Mouse (Mus musculus) kidney, embryonic 14.5 days (tissue): Measurements from ENCODE around the gene Zfp825. TPM values are rescaled to one million over a fixed set of nuclear protein-coding genes. Genes with fewer than 3 reads are reported as not detected.
"Not testable (repeated sequence)": the region's sequence is repeated elsewhere in the genome, so short reads cannot be mapped to it uniquely, and the experiment has no call there.

Source experiments
- ATAC-seq: fragments of 200-750 bp; cut with Nextera tagmentation; 2 replicates; pipeline ENCODE4 v1.8.0; 2017; ENCODE audit warnings: moderate number of reproducible peaks, mild to moderate bottlenecking, moderate TSS enrichment, moderate library complexity; ENCODE audit not compliant: low FRiP score, low TSS enrichment
- H3K27ac ChIP-seq: fragments of 300-500 bp; sonication (generic); 2 replicates; pipeline ENCODE4 v1.5.1; 2014; ENCODE audit warnings: low read depth, mild to moderate bottlenecking, low read length, moderate library complexity, mixed read lengths
- H3K27me3 ChIP-seq: fragments of 300-500 bp; sonication (generic); 2 replicates; pipeline ENCODE4 v1.6.1; 2014; ENCODE audit warnings: mild to moderate bottlenecking, low read length; ENCODE audit not compliant: control insufficient read depth, insufficient read depth
- H3K36me3 ChIP-seq: fragments of 300-500 bp; sonication (generic); 2 replicates; pipeline ENCODE4 v1.6.1; 2014; ENCODE audit warnings: low read length, mixed read lengths; ENCODE audit not compliant: control insufficient read depth, insufficient read depth
- H3K4me1 ChIP-seq: fragments of 300-500 bp; sonication (generic); 2 replicates; pipeline ENCODE4 v1.6.1; 2014; ENCODE audit warnings: low read length, mixed read lengths; ENCODE audit not compliant: control insufficient read depth, insufficient read depth
- H3K4me2 ChIP-seq: fragments of 300-500 bp; sonication (generic); replicated peaks from 2 replicates; pipeline ENCODE4 v1.6.1; 2014; ENCODE audit warnings: low read depth, mild to moderate bottlenecking, low read length
- H3K4me3 ChIP-seq: fragments of 300-500 bp; sonication (generic); 2 replicates; pipeline ENCODE4 v1.5.1; 2014; ENCODE audit warnings: mild to moderate bottlenecking, low read length
- H3K9ac ChIP-seq: fragments of 300-500 bp; sonication (generic); 2 replicates; pipeline ENCODE4 v1.6.1; 2014; ENCODE audit warnings: low read depth, mild to moderate bottlenecking, low read length, moderate library complexity
- H3K9me3 ChIP-seq: fragments of 300-500 bp; sonication (generic); 2 replicates; pipeline ENCODE4 v1.6.1; 2016; ENCODE audit warnings: low read length; ENCODE audit not compliant: control insufficient read depth
- WGBS: fragments of 180-500 bp; shearing (Covaris S2); extraction: QIAGEN DNeasy Blood & Tissue Kit; methylation state at CpG from one replicate; pipeline ENCODE4 v1.1.7; 2014; 5-methylcytosine and 5-hydroxymethylcytosine counted together
- polyA plus RNA-seq: library from polyadenylated mRNA; unstranded; fragments of >200 nt; fragmentation: Nextera tagmentation; extraction: Ambion mirVana; gene quantifications from 2 replicates; pipeline ENCODE4 v1.2.1, GENCODE M21; 2014

Gene Zfp825
- polyA plus RNA-seq, 1 experiment from 2014 or later = 27.3 TPM

DNA sequence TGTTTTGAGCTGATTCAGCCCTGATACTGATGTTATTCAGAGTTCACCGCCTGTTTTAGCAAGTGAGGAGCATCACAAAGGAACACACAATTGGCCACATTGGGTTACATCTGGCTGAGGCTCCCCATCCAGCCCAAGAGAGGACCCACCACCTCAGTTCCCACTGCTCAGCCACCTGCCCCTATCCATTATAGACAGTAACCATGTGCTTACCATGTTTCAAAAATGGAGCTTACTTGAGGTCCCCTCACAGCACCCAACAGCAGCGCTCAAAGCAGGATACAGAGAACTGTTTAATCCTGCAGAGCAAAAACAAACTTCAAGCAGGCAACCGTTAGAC lies 28.3 kb upstream of the Zfp825 start:
- not testable (repeated sequence) for H3K9me3 ChIP-seq, H3K4me1 ChIP-seq, H3K27ac ChIP-seq, ATAC-seq, H3K36me3 ChIP-seq, H3K27me3 ChIP-seq
- WGBS = 2% methylated on average over 3 of the region's 3 CpGs
- Histone ChIP-seq H3K9ac (peak overlapping the region; percentile 44; the same call in 1 of the 2 replicates), H3K4me2 (peak overlapping the region; percentile 60), H3K4me3 (peak overlapping the region; percentile 52)

DNA sequence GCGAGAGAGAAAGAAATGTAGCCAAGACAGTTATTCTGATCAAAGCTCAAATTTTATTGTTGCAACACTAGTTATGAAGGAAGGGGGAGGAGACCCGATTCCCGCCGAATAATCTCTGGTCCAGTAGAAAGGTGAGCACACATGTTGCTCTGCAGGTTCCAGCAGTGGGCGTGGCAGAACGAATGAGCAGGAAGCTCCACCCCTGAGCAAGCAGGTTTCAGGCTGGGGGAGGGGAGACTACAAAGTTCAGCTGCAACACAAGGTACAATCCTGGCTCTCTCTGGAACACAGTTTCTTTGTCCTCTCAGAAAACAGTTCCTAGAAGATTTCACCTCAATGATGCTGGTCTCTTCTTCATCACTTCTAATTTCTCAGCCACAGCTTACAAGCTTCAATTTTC lies 14.2 kb upstream of the Zfp825 start:
- H3K4me2 ChIP-seq, H3K4me3 ChIP-seq, H3K4me1 ChIP-seq, H3K36me3 ChIP-seq, H3K9me3 ChIP-seq, ATAC-seq, H3K27me3 ChIP-seq, H3K27ac ChIP-seq, H3K9ac ChIP-seq: not testable (repeated sequence)
- 89% methylated on average over 6 of the region's 6 CpGs for WGBS

DNA sequence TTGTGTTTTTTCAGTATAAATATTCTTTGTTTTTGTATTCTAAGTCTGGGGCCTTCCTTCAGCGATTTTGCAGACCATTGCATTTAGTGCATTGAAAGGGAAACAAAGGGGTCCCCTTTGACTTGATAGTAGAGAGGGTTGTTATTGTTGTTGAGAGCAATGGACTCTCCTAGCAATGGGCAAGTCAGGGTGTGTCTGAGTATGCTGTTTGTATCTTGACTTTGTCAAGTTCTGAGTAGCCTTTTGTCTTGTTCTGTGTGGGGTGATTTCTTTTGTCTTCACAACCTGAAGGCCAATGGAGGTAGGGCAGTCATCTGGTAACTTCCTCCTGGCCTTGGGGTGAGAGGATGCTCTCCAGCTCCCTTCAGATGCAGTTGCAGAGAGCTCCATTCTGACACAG lies 9.1 kb upstream of the Zfp825 start:
- H3K27ac ChIP-seq, H3K4me3 ChIP-seq, H3K4me2 ChIP-seq, ATAC-seq, H3K36me3 ChIP-seq, H3K27me3 ChIP-seq, H3K9me3 ChIP-seq, H3K9ac ChIP-seq, H3K4me1 ChIP-seq: not testable (repeated sequence)
- 73% methylated on average over 1 of the region's 1 CpGs for WGBS

- H3K27ac ChIP-seq, H3K4me2 ChIP-seq, H3K27me3 ChIP-seq, H3K4me1 ChIP-seq, H3K9ac ChIP-seq, ATAC-seq, H3K36me3 ChIP-seq, H3K9me3 ChIP-seq, H3K4me3 ChIP-seq: not testable (repeated sequence)
- 42% methylated on average over 1 of the region's 1 CpGs for WGBS
Observed at GRCm38 (mm10) chr13:74499696-74500095, 5.9 kb upstream of the Zfp825 start.

GRCm38 (mm10) chr13:74484326-74484725 lies 9.5 kb downstream of the Zfp825 start:
- not testable (repeated sequence) for ATAC-seq, H3K4me2 ChIP-seq, H3K27ac ChIP-seq, H3K4me3 ChIP-seq, H3K9me3 ChIP-seq, H3K4me1 ChIP-seq, H3K27me3 ChIP-seq, H3K9ac ChIP-seq, H3K36me3 ChIP-seq
- WGBS = 94% methylated on average over 3 of the region's 3 CpGs

DNA sequence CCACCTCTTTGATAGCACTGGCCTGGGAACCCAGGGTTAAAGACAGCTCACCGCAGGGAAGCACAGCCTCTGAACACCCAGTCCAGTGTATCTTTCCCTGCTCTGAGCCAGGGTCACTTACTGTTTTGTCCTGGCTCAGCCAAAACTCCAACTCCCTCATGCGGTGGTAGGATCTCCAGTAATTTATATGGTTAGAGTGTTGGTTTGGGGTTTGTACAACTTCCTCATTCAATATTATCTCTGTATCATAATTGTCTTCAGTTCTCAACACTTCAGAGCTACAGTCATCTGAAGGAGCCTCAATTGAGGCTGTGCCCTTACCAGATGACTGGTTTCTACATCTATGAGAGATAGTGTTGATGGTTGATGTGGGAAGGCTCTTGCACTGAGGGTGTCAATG lies 22.3 kb downstream of the Zfp825 start:
- H3K27me3 ChIP-seq = not testable (repeated sequence)
- WGBS = 88% methylated on average over 2 of the region's 2 CpGs

GRCm38 (mm10) chr13:74462699-74463385 lies 30.9 kb downstream of the Zfp825 start:
- peak; percentile 100 for ATAC-seq
- Histone ChIP-seq H3K27me3 (no peaks in the 10 kb centered on the region), H3K4me1 (no peaks in the 10 kb centered on the region; the same call in 1 of the 2 replicates)

More for the DNA sequence above, 22.3 kb downstream of the Zfp825 start:
- H3K36me3 ChIP-seq, H3K4me3 ChIP-seq, H3K4me1 ChIP-seq, ATAC-seq, H3K9me3 ChIP-seq, H3K9ac ChIP-seq, H3K27ac ChIP-seq, H3K4me2 ChIP-seq: not testable (repeated sequence)

DNA sequence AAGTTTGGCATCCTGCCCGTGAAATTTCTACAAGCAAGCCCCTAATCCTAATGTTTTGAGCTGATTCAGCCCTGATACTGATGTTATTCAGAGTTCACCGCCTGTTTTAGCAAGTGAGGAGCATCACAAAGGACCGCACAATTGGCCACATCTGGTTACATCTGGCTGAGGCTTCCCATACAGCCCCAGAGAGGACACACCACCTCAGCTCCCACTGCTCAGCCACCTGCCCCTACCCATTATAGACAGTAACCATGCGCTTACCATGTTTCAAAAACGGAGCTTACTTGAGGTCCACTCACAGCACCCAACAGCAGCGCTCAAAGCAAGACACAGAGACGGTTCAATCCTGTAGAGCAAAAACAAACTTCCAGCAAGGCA lies 31.5 kb downstream of the Zfp825 start:
- Histone ChIP-seq H3K27ac (peak overlapping the region; percentile 92; the same call in 1 of the 2 replicates), H3K4me2 (peak overlapping the region; percentile 40), H3K4me3 (peak overlapping the region; percentile 55), H3K9ac (peak overlapping the region; percentile 56; the same call in 1 of the 2 replicates)
- 5% methylated on average over 7 of the region's 7 CpGs for WGBS
- H3K4me1 ChIP-seq, ATAC-seq, H3K27me3 ChIP-seq, H3K9me3 ChIP-seq, H3K36me3 ChIP-seq: not testable (repeated sequence)

More at GRCm38 (mm10) chr13:74462699-74463385, 30.9 kb downstream of the Zfp825 start:
- Histone ChIP-seq H3K27ac (peak overlapping the region; percentile 92), H3K4me2 (peak overlapping the region; percentile 70), H3K4me3 (peak overlapping the region; percentile 55), H3K36me3 (no peaks in the 10 kb centered on the region), H3K9ac (peak overlapping the region; percentile 56), H3K9me3 (no peaks in the 10 kb centered on the region)
- WGBS = under 1% methylated on average over 23 of the region's 23 CpGs

GRCm38 (mm10) chr13:74439895-74440294 lies 53.9 kb downstream of the Zfp825 start:
- H3K36me3 ChIP-seq = peaks cover 4% of the 10 kb centered on the region; the same call in 1 of the 2 replicates
- 33% methylated on average over 19 of the region's 19 CpGs for WGBS
- H3K4me1 ChIP-seq = no peaks in the 10 kb centered on the region
- H3K9ac ChIP-seq = no peak overlapping the region
- no peak overlapping the region for H3K4me3 ChIP-seq
- H3K27ac ChIP-seq = no peak overlapping the region
- H3K4me2 ChIP-seq = no peak overlapping the region
- no peaks in the 10 kb centered on the region for H3K27me3 ChIP-seq
- peaks cover 21% of the 10 kb centered on the region for H3K9me3 ChIP-seq
- ATAC-seq = no peak
